Mouse (Mus musculus) liver, embryonic 13.5 days (tissue): Measurements from ENCODE around the gene Palm2. TPM values are rescaled to one million over a fixed set of nuclear protein-coding genes. Genes with fewer than 3 reads are reported as not detected.

ENCODE experiments used
- ATAC-seq: fragments of 200-750 bp; cut with Nextera tagmentation; 2 replicates; pipeline ENCODE4 v1.8.0; 2017; ENCODE audit warnings: low read depth, mild to moderate bottlenecking, moderate number of reproducible peaks, moderate library complexity
- DNase-seq: peaks from one replicate; pipeline ENCODE4 v3.0.0; 2022
- H3K27ac ChIP-seq: fragments of 300-500 bp; sonication (generic); 2 replicates; pipeline ENCODE4 v1.5.1; 2015; ENCODE audit warnings: moderate library complexity, mild to moderate bottlenecking, inconsistent platforms
- H3K27me3 ChIP-seq: fragments of 300-500 bp; sonication (generic); 2 replicates; pipeline ENCODE4 v1.6.1; 2015; ENCODE audit warnings: mild to moderate bottlenecking, inconsistent platforms
- H3K36me3 ChIP-seq: fragments of 300-500 bp; sonication (generic); 2 replicates; pipeline ENCODE4 v1.6.1; 2015; ENCODE audit warnings: mild to moderate bottlenecking, inconsistent platforms
- H3K4me1 ChIP-seq: fragments of 300-500 bp; sonication (generic); replicated peaks from 2 replicates; pipeline ENCODE4 v1.6.1; 2015; ENCODE audit warnings: inconsistent platforms
- H3K4me2 ChIP-seq: fragments of 300-500 bp; sonication (generic); 2 replicates; pipeline ENCODE4 v1.6.1; 2015; ENCODE audit warnings: inconsistent platforms, mild to moderate bottlenecking, moderate library complexity
- H3K4me3 ChIP-seq: fragments of 300-500 bp; sonication (generic); replicated peaks from 2 replicates; pipeline ENCODE4 v1.5.1; 2015; ENCODE audit warnings: mild to moderate bottlenecking, inconsistent platforms
- H3K9ac ChIP-seq: fragments of 300-500 bp; sonication (generic); 2 replicates; pipeline ENCODE4 v1.6.1; 2015; ENCODE audit warnings: mild to moderate bottlenecking, inconsistent platforms
- H3K9me3 ChIP-seq: fragments of 300-500 bp; sonication (generic); replicated peaks from 2 replicates; pipeline ENCODE4 v1.6.1; 2016; ENCODE audit warnings: inconsistent platforms
- WGBS: fragments of 180-500 bp; shearing (Covaris S2); methylation state at CpG from one replicate; pipeline ENCODE4 v1.1.7; 2015; ENCODE audit not compliant: insufficient replicate concordance; 5-methylcytosine and 5-hydroxymethylcytosine counted together
- polyA plus RNA-seq: library from polyadenylated mRNA; unstranded; fragments of >200 nt; fragmentation: Nextera tagmentation; extraction: Ambion mirVana; gene quantifications from 2 replicates; pipeline ENCODE4 v1.2.1, GENCODE M21; 2015

Gene Palm2
- polyA plus RNA-seq, 1 experiment from 2014 or later: 0.60 TPM

DNA sequence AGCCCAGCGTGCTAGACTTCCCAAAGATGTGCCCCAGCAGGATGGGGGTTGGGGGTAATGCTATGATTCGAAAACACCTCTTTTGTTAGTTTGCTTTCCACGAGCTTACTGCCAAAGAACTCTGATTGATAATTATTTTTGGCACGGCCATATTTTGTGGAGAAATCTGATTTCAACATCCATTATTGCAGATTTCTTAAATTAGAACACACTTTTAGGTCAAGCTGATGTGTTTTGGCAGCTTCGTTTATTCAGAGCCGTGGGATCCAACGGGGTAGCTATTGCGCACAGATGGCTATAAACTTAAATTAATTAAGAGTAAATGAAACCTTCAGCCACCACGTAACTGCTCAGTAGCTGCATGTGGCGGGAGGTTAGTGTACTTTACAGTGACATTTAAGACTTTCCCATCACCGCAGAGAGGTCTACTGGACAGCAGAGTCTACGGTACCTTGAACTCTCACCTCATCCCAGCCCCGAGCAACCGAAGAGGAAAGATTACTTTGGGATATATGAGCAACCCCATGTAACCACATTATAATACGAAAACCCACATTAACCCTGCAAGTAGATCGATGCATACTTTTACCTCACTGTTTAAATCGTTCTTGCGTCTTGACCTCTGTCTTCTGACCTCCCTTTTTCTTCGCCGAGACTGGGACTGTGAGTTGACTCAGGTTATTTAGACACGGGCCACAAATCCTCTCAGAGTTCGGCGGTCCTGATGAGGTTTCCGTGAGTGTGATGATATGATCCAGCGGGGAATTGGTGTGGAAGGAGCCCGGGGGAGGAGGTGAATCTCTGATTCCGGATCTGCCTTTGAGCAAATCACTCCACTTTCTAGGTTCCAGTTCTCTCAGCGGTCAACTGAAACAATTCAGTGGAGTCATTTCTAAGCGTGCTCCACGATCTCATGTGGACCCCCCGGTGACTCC is 80.2 kb downstream of the Palm2 start:
- Histone ChIP-seq H3K4me1 (no peaks in the 10 kb centered on the region), H3K27me3 (no peaks in the 10 kb centered on the region), H3K4me2 (no peak overlapping the region), H3K9ac (no peak overlapping the region), H3K4me3 (no peak overlapping the region), H3K9me3 (no peaks in the 10 kb centered on the region), H3K27ac (no peak overlapping the region), H3K36me3 (no peaks in the 10 kb centered on the region)
- WGBS: 76% methylated on average over 31 of the region's 31 CpGs
- DNase-seq (no peak), ATAC-seq (no peak)

DNA sequence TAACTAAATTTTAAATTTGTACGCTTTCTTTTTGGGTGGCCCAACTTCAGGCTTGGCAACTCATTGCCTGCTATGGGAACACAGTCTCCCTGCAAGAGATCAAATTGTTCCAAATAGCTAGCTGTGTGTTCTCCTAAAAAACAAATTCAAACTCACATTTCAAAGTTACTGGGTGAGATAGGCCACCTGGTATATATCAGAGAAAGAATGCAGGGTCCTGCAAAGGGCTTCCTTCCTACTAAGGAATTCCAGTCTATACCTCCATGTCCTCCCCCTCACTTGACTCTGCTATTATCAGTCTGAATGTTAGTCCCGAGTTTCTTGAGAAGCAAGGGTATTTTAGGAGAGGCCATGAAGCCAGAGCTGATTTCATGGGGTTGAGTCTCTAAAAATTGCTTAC is 81.3 kb downstream of the Palm2 start:
- Histone ChIP-seq H3K9me3 (no peaks in the 10 kb centered on the region), H3K9ac (no peak overlapping the region), H3K4me2 (no peak overlapping the region), H3K36me3 (no peaks in the 10 kb centered on the region), H3K27me3 (no peaks in the 10 kb centered on the region), H3K4me3 (no peak overlapping the region), H3K4me1 (no peaks in the 10 kb centered on the region), H3K27ac (no peak overlapping the region)
- ATAC-seq (no peak), DNase-seq (no peak)
- 56% methylated on average over 2 of the region's 2 CpGs for WGBS

DNA sequence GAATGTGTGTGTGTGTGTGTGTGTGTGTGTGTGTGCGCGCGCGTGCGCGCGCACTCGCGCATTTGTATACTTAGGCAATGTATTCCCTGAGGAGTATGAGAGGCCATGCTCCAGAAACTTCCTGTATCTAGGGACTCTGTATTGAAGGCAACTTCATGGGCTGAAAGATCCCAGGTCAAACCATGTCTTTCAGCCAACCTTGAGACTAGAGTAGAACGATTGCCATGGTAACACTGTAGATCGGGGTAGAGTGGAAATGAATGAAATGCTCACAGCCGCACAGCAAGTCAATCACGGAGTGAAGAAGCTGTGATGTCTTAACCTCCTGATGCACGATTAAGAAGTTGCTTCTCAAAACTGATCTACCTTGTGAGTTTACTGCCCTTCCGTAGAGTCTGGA is 89.4 kb downstream of the Palm2 start:
- Histone ChIP-seq H3K9me3 (no peaks in the 10 kb centered on the region), H3K27ac (no peak overlapping the region), H3K4me2 (no peak overlapping the region), H3K4me1 (no peaks in the 10 kb centered on the region), H3K27me3 (no peaks in the 10 kb centered on the region), H3K36me3 (no peaks in the 10 kb centered on the region), H3K9ac (no peak overlapping the region), H3K4me3 (no peak overlapping the region)
- ATAC-seq: no peak
- no peak for DNase-seq
- 84% methylated on average over 15 of the region's 15 CpGs for WGBS

- Histone ChIP-seq H3K36me3 (no peaks in the 10 kb centered on the region), H3K27ac (no peak overlapping the region), H3K27me3 (no peaks in the 10 kb centered on the region), H3K9me3 (no peaks in the 10 kb centered on the region), H3K4me3 (no peak overlapping the region), H3K4me1 (no peaks in the 10 kb centered on the region), H3K4me2 (no peak overlapping the region), H3K9ac (no peak overlapping the region)
- 61% methylated on average over 3 of the region's 3 CpGs for whole genome bisulfite sequencing
- no peak for DNase-seq
- ATAC-seq: no peak
These were observed 90.4 kb downstream of the Palm2 start for GRCm38 (mm10) chr4:57524461-57524860.

DNA sequence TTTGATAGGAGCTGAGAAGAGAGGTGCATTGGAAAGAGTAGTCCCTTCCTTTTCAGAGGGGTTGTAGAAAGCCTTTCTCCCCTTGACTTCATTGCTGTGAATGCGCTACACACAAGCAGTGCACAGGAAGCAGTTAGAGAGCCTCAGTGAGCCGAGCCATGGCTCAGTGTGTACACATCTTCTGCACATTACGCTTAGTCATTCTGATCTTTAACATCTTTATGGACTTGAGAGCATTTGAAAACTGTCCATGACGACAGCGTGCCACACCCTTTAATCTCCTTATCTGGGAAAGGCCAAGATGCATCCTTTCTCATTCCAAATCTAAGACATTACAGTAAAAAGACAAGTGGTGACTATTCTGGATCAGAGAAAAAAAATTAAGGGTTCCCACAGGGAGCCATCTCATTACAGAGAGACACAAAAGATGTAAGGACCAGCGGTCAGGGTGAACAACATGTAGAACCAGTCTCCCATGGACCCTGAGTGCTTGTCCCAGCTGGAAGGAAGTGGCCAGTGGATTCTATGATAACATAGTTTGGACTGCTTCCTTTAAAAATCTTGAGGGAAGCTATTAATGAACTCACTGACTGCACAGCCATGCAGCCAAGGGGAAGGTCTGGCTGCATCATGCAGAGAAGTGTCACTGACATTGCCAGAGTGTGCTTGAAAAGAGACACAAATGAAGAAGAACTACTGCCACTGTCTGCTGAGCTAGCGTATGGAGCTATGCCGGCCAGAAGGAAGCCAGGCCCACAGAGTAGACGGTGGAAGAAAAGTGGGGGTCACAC is 91.4 kb downstream of the Palm2 start:
- Histone ChIP-seq H3K27ac (no peak overlapping the region), H3K4me3 (no peak overlapping the region), H3K4me1 (no peaks in the 10 kb centered on the region), H3K4me2 (no peak overlapping the region), H3K36me3 (no peaks in the 10 kb centered on the region), H3K27me3 (no peaks in the 10 kb centered on the region), H3K9ac (no peak overlapping the region), H3K9me3 (no peaks in the 10 kb centered on the region)
- ATAC-seq: no peak
- no peak for DNase-seq
- WGBS: 51% methylated on average over 9 of the region's 9 CpGs

- Histone ChIP-seq H3K9me3 (no peaks in the 10 kb centered on the region), H3K9ac (no peak overlapping the region), H3K4me3 (no peak overlapping the region), H3K27me3 (no peaks in the 10 kb centered on the region), H3K27ac (no peak overlapping the region), H3K36me3 (no peaks in the 10 kb centered on the region), H3K4me2 (no peak overlapping the region), H3K4me1 (no peaks in the 10 kb centered on the region)
- no peak for DNase-seq
- no peak for ATAC-seq
These were observed 94.2 kb downstream of the Palm2 start for GRCm38 (mm10) chr4:57528296-57528695.

DNA sequence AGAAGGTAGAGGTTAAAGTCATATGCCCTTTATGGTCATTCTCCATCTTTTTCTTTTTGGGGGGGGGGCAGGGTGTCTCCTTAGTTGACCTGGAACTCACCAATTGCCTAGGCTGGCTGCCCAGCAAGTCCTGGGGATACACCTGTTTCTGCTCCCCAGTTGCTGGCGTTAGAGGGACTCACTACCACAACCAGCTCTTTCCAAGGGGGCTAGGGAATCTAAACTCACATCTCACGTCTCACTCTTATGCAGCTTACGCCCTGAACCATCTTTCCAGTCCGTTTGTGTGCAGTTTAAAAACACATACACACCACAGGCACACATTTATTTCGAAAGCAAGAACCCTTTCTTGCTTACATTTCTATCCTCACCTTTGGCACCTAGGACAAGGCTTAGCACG is 99.6 kb downstream of the Palm2 start:
- H3K27me3 ChIP-seq: no peaks in the 10 kb centered on the region
- H3K4me3 ChIP-seq: no peak overlapping the region
- 53% methylated on average over 6 of the region's 6 CpGs for WGBS

DNA sequence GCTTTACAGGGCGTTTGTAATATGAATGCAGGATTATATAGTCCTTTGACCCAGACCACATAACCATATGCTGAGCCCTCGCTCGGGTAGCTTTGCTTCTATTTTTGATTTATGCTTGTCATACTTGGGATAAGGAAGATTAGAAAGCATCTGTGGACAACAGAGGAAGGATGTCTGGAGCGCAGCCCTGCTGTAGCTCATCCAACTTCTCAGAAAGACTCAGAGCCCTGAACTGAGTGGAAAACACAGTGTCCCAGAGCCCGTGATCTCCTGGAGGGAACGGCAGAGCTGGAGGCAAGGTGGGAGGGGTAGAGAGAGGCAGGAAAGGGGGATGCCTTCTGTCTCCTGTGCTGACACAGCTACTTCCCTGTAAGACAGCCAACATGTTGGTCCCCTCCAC is 100.2 kb downstream of the Palm2 start:
- Histone ChIP-seq H3K27ac (no peak overlapping the region), H3K27me3 (no peaks in the 10 kb centered on the region), H3K4me1 (no peaks in the 10 kb centered on the region), H3K9me3 (no peaks in the 10 kb centered on the region), H3K9ac (no peak overlapping the region), H3K4me3 (no peak overlapping the region), H3K36me3 (no peaks in the 10 kb centered on the region), H3K4me2 (no peak overlapping the region)
- 61% methylated on average over 6 of the region's 6 CpGs for WGBS
- DNase-seq: no peak
- ATAC-seq: no peak

More for the DNA sequence above, 99.6 kb downstream of the Palm2 start:
- no peak overlapping the region for H3K9ac ChIP-seq
- no peak overlapping the region for H3K27ac ChIP-seq
- no peaks in the 10 kb centered on the region for H3K36me3 ChIP-seq
- no peaks in the 10 kb centered on the region for H3K9me3 ChIP-seq
- no peak overlapping the region for H3K4me2 ChIP-seq
- no peaks in the 10 kb centered on the region for H3K4me1 ChIP-seq
- ATAC-seq: no peak
- DNase-seq: no peak

- DNase-seq (no peak), ATAC-seq (no peak)
- Histone ChIP-seq H3K36me3 (no peaks in the 10 kb centered on the region), H3K9me3 (no peaks in the 10 kb centered on the region), H3K4me3 (no peak overlapping the region), H3K4me2 (no peak overlapping the region), H3K9ac (no peak overlapping the region), H3K27ac (no peak overlapping the region), H3K27me3 (no peaks in the 10 kb centered on the region), H3K4me1 (no peaks in the 10 kb centered on the region)
- WGBS: 60% methylated on average over 4 of the region's 4 CpGs
These were observed 101.0 kb downstream of the Palm2 start for GRCm38 (mm10) chr4:57535087-57535486.

GRCm38 (mm10) chr4:57538029-57538688 is 104.1 kb downstream of the Palm2 start:
- H3K4me3 ChIP-seq: no peak overlapping the region
- H3K27ac ChIP-seq: no peak overlapping the region
- no peaks in the 10 kb centered on the region for H3K27me3 ChIP-seq
- H3K36me3 ChIP-seq: no peaks in the 10 kb centered on the region
- no peak overlapping the region for H3K4me2 ChIP-seq
- DNase-seq: no peak
- H3K4me1 ChIP-seq: no peaks in the 10 kb centered on the region
- WGBS: 37% methylated on average over 4 of the region's 4 CpGs
- H3K9me3 ChIP-seq: no peaks in the 10 kb centered on the region
- no peak overlapping the region for H3K9ac ChIP-seq
- ATAC-seq: no peak

- ATAC-seq (no peak), DNase-seq (no peak)
- no peaks in the 10 kb centered on the region for H3K36me3 ChIP-seq
- H3K4me2 ChIP-seq: no peak overlapping the region
- H3K9ac ChIP-seq: no peak overlapping the region
- H3K4me3 ChIP-seq: no peak overlapping the region
- no peaks in the 10 kb centered on the region for H3K4me1 ChIP-seq
- H3K27ac ChIP-seq: no peak overlapping the region
- no peaks in the 10 kb centered on the region for H3K27me3 ChIP-seq
- no peaks in the 10 kb centered on the region for H3K9me3 ChIP-seq
- WGBS: 18% methylated on average over 6 of the region's 6 CpGs
These were observed 109.7 kb downstream of the Palm2 start for GRCm38 (mm10) chr4:57543692-57544256.
